Mouse (Mus musculus) limb, embryonic 11.5 days (tissue): ENCODE measurements around the gene Tma7. TPM values are rescaled to one million over a fixed set of nuclear protein-coding genes. Genes with fewer than 3 reads are reported as not detected.

ENCODE experiments used
- ATAC-seq: fragments of 200-750 bp; cut with Nextera tagmentation; 2 replicates; pipeline ENCODE4 v1.8.0; 2017; ENCODE audit warnings: low read depth; ENCODE audit not compliant: insufficient number of reproducible peaks, low FRiP score, low TSS enrichment
- DNase-seq: peaks from one replicate; pipeline ENCODE4 v3.0.0-alpha.2; 2015; ENCODE audit warnings: low spot score
- H3K27ac ChIP-seq: fragments of 300-500 bp; sonication (generic); replicated peaks from 2 replicates; pipeline ENCODE4 v1.5.1; 2014; ENCODE audit warnings: low read depth, mild to moderate bottlenecking, low read length
- H3K27me3 ChIP-seq: fragments of 300-500 bp; sonication (generic); 2 replicates; pipeline ENCODE4 v1.6.1; 2014; ENCODE audit warnings: mild to moderate bottlenecking, low read length, mixed read lengths; ENCODE audit not compliant: control insufficient read depth, insufficient read depth
- H3K36me3 ChIP-seq: fragments of 300-500 bp; sonication (generic); 2 replicates; pipeline ENCODE4 v1.6.1; 2014; ENCODE audit warnings: mild to moderate bottlenecking, low read length, moderate library complexity, mixed read lengths; ENCODE audit not compliant: control insufficient read depth, insufficient read depth
- H3K4me1 ChIP-seq: fragments of 300-500 bp; sonication (generic); 2 replicates; pipeline ENCODE4 v1.6.1; 2014; ENCODE audit warnings: low read length, mixed read lengths; ENCODE audit not compliant: control insufficient read depth, insufficient read depth
- H3K4me2 ChIP-seq: fragments of 300-500 bp; sonication (generic); 2 replicates; pipeline ENCODE4 v1.6.1; 2014; ENCODE audit warnings: low read depth, mild to moderate bottlenecking, moderate library complexity; ENCODE audit not compliant: severe bottlenecking
- H3K4me3 ChIP-seq: fragments of 300-500 bp; sonication (generic); 2 replicates; pipeline ENCODE4 v1.5.1; 2014; ENCODE audit warnings: low read depth, low read length
- H3K9ac ChIP-seq: fragments of 300-500 bp; sonication (generic); 2 replicates; pipeline ENCODE4 v1.6.1; 2014; ENCODE audit warnings: mild to moderate bottlenecking, low read length
- H3K9me3 ChIP-seq: fragments of 300-500 bp; sonication (generic); 2 replicates; pipeline ENCODE4 v1.6.1; 2016; ENCODE audit warnings: low read length; ENCODE audit not compliant: control insufficient read depth
- WGBS: fragments of 180-500 bp; shearing (Covaris S2); extraction: QIAGEN DNeasy Blood & Tissue Kit; methylation state at CpG from one replicate; pipeline ENCODE4 v1.1.7; 2014; 5-methylcytosine and 5-hydroxymethylcytosine counted together
- polyA plus RNA-seq: library from polyadenylated mRNA; unstranded; fragments of >200 nt; fragmentation: Nextera tagmentation; extraction: Ambion mirVana; gene quantifications from 2 replicates; pipeline ENCODE4 v1.2.1, GENCODE M21; 2014

The Tma7 gene
- polyA plus RNA-seq = 864 and 871 TPM in 2 replicates

GRCm38 (mm10) chr9:109082124-109082800, at the start of gene Tma7, which contains the start of gene Ccdc51:
Gene Tma7, minus strand, starts transcription at chr9:109082587.
Gene Ccdc51, plus strand, starts transcription at chr9:109082493.
- Histone ChIP-seq H3K36me3 (peaks cover 2% of the 10 kb centered on the region; the same call in 1 of the 2 replicates), H3K9me3 (no peaks in the 10 kb centered on the region), H3K4me3 (peak within 1 kb of the TSS; percentile 80), H3K9ac (peak within 1 kb of the TSS; percentile 72), H3K27ac (no peak within 1 kb of the TSS), H3K4me2 (peak within 1 kb of the TSS; percentile 91), H3K4me1 (peaks cover 7% of the 10 kb centered on the region; the same call in 1 of the 2 replicates), H3K27me3 (no peaks in the 10 kb centered on the region)
- ATAC-seq (peak; percentile 97), DNase-seq (peak; percentile 89)
- under 1% methylated on average over 37 of the region's 37 CpGs for WGBS

- no peaks in the 10 kb centered on the region for H3K27me3 ChIP-seq
- no peaks in the 10 kb centered on the region for H3K9me3 ChIP-seq
- 81% methylated on average over 5 of the region's 5 CpGs for WGBS
- H3K4me1 ChIP-seq = no peaks in the 10 kb centered on the region
- H3K36me3 ChIP-seq = no peaks in the 10 kb centered on the region
- DNase-seq = no peak
- H3K27ac ChIP-seq = no peak overlapping the region
- no peak overlapping the region for H3K4me2 ChIP-seq
- no peak overlapping the region for H3K9ac ChIP-seq
- no peak for ATAC-seq
- H3K4me3 ChIP-seq = no peak overlapping the region
These were observed 47.7 kb upstream of the Tma7 start for GRCm38 (mm10) chr9:109130076-109130475.

DNA sequence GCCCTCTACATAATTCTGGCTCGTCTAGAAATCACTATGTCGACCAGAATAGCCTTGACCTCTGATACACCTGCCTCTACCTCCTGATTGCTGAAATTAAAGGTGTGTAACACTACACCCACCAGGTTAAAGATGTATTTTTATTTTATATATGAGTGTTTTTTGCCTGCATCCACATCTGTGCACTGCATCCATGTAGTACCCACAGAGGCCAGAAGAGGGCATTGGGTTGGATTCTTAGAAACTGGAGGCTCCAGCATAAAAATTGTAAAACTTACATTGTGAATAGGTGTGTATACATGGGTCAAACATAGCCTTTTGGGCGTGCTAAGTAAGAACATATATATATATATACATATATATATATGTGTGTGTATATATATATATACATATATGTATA, 45.8 kb upstream of the Tma7 start:
- H3K27me3 ChIP-seq = no peaks in the 10 kb centered on the region
- no peak overlapping the region for H3K4me3 ChIP-seq
- DNase-seq (peak; percentile 58), ATAC-seq (no peak)
- H3K9me3 ChIP-seq = no peaks in the 10 kb centered on the region
- WGBS = 58% methylated on average over 3 of the region's 3 CpGs
- H3K4me1 ChIP-seq = no peaks in the 10 kb centered on the region
- H3K4me2 ChIP-seq = no peak overlapping the region
- H3K9ac ChIP-seq = no peak overlapping the region
- no peak overlapping the region for H3K27ac ChIP-seq
- H3K36me3 ChIP-seq = no peaks in the 10 kb centered on the region

- DNase-seq (no peak), ATAC-seq (no peak)
- Histone ChIP-seq H3K9me3 (no peaks in the 10 kb centered on the region), H3K27ac (no peak overlapping the region), H3K4me2 (no peak overlapping the region), H3K4me1 (no peaks in the 10 kb centered on the region), H3K36me3 (no peaks in the 10 kb centered on the region), H3K4me3 (no peak overlapping the region), H3K9ac (no peak overlapping the region), H3K27me3 (no peaks in the 10 kb centered on the region)
- WGBS = 93% methylated on average over 4 of the region's 4 CpGs
These were observed 44.7 kb upstream of the Tma7 start for GRCm38 (mm10) chr9:109127076-109127475.

- H3K9ac ChIP-seq = no peak overlapping the region
- no peak overlapping the region for H3K4me2 ChIP-seq
- H3K27me3 ChIP-seq = no peaks in the 10 kb centered on the region
- H3K36me3 ChIP-seq = no peaks in the 10 kb centered on the region
- DNase-seq (no peak), ATAC-seq (no peak)
- H3K9me3 ChIP-seq = no peaks in the 10 kb centered on the region
- no peaks in the 10 kb centered on the region for H3K4me1 ChIP-seq
- no peak overlapping the region for H3K27ac ChIP-seq
- 75% methylated on average over 3 of the region's 3 CpGs for WGBS
- no peak overlapping the region for H3K4me3 ChIP-seq
These were observed 43.1 kb upstream of the Tma7 start for GRCm38 (mm10) chr9:109125481-109125880.

DNA sequence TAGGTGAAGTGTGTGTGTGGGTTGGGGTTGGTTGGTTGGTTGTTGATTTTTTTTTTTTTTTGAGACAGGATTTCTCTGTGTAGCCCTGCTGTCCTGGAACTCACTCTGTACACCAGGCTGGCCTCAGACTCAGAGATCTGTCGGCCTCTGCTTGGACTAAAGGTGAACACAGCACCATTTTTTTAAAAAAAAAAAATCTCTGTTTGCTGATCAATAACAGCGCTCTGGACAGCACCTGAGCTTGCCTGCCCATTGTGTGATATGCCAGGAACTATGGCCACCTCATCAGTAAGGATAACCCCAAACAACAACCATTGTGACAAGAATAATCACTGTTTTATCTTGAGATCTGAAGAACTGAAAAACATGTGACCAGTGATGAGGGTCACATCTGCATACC, 42.7 kb upstream of the Tma7 start:
- Histone ChIP-seq H3K4me3 (no peak overlapping the region), H3K27ac (no peak overlapping the region), H3K4me2 (no peak overlapping the region), H3K27me3 (no peaks in the 10 kb centered on the region), H3K4me1 (no peaks in the 10 kb centered on the region), H3K9ac (no peak overlapping the region), H3K9me3 (no peaks in the 10 kb centered on the region), H3K36me3 (no peaks in the 10 kb centered on the region)
- ATAC-seq (no peak), DNase-seq (no peak)
- WGBS = 83% methylated on average over 2 of the region's 2 CpGs

GRCm38 (mm10) chr9:109124164-109124563, 41.8 kb upstream of the Tma7 start:
- Histone ChIP-seq H3K4me3 (no peak overlapping the region), H3K9me3 (no peaks in the 10 kb centered on the region), H3K4me2 (no peak overlapping the region), H3K27me3 (no peaks in the 10 kb centered on the region), H3K36me3 (no peaks in the 10 kb centered on the region; the same call in 1 of the 2 replicates), H3K9ac (no peak overlapping the region), H3K4me1 (no peaks in the 10 kb centered on the region), H3K27ac (no peak overlapping the region)
- 85% methylated on average over 3 of the region's 3 CpGs for WGBS
- ATAC-seq (no peak), DNase-seq (no peak)

DNA sequence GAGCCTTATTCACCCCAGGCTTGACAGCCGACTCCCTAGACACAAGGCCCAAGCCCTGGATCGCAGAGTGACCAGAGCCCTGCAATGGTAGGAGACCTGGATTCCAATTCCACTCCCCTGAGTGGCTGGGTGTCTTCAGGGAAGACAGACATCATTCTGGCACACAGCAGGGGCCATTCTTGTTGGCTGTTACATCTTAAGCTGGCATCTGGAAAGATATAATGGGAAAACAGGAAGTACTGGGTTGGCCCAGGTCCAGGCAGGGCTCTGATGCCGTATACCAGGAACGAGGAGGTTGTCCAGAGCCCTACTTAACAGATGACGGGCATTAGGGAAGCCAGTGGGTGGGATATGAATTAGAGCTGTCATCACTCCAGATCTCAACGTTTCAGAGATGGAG, 40.9 kb upstream of the Tma7 start:
- no peak overlapping the region for H3K9ac ChIP-seq
- no peaks in the 10 kb centered on the region for H3K9me3 ChIP-seq
- ATAC-seq (no peak), DNase-seq (no peak)
- H3K27ac ChIP-seq = no peak overlapping the region
- no peaks in the 10 kb centered on the region for H3K4me1 ChIP-seq
- no peak overlapping the region for H3K4me2 ChIP-seq
- no peaks in the 10 kb centered on the region for H3K27me3 ChIP-seq
- H3K4me3 ChIP-seq = no peak overlapping the region
- H3K36me3 ChIP-seq = peaks cover 3% of the 10 kb centered on the region; the same call in 1 of the 2 replicates
- WGBS = 55% methylated on average over 6 of the region's 6 CpGs
